Mouse (Mus musculus): ENCODE measurements around the gene Tmem117. TPM values are rescaled to one million over a fixed set of nuclear protein-coding genes. Genes with fewer than 3 reads are reported as not detected.

Gene Tmem117
- polyA plus RNA-seq, 1 experiment from 2014 or later = 17.8 TPM

- Histone ChIP-seq H3K4me2 (ENCODE audit: low read length) (no peak overlapping the region), H3K36me3 (ENCODE audit: control insufficient read depth, insufficient read depth, low read length) (no peaks in the 10 kb centered on the region), H3K27ac (ENCODE audit: low read length) (no peak overlapping the region), H3K9me3 (replicated peaks; ENCODE audit: control insufficient read depth, low read length, poor library complexity, severe bottlenecking) (no peaks in the 10 kb centered on the region), H3K9ac (ENCODE audit: low read depth, low read length) (no peak overlapping the region), H3K27me3 (ENCODE audit: control insufficient read depth, insufficient read depth, low read depth, low read length) (no peaks in the 10 kb centered on the region), H3K4me1 (ENCODE audit: control insufficient read depth, insufficient read depth, low read length) (no peaks in the 10 kb centered on the region), H3K4me3 (ENCODE audit: low read depth, low read length) (no peak overlapping the region)
- ATAC-seq = no peak
- WGBS = 44% methylated on average over 10 of the region's 10 CpGs
These were observed 508.2 kb downstream of the Tmem117 start for GRCm38 (mm10) chr15:95137018-95137810.

GRCm38 (mm10) chr15:95138709-95139409 lies 509.8 kb downstream of the Tmem117 start:
- Histone ChIP-seq H3K4me2 (ENCODE audit: low read length) (no peak overlapping the region), H3K27ac (ENCODE audit: low read length) (no peak overlapping the region), H3K27me3 (ENCODE audit: control insufficient read depth, insufficient read depth, low read depth, low read length) (no peaks in the 10 kb centered on the region), H3K9me3 (replicated peaks; ENCODE audit: control insufficient read depth, low read length, poor library complexity, severe bottlenecking) (no peaks in the 10 kb centered on the region), H3K36me3 (ENCODE audit: control insufficient read depth, insufficient read depth, low read length) (no peaks in the 10 kb centered on the region), H3K4me3 (ENCODE audit: low read depth, low read length) (no peak overlapping the region), H3K9ac (ENCODE audit: low read depth, low read length) (no peak overlapping the region), H3K4me1 (ENCODE audit: control insufficient read depth, insufficient read depth, low read length) (no peaks in the 10 kb centered on the region)
- WGBS = 81% methylated on average over 12 of the region's 12 CpGs
- ATAC-seq = no peak

- no peak overlapping the region for H3K27ac ChIP-seq (ENCODE audit: low read length)
- no peak overlapping the region for H3K9ac ChIP-seq (ENCODE audit: low read depth, low read length)
- ATAC-seq = no peak
- 91% methylated on average over 2 of the region's 2 CpGs for WGBS
- no peaks in the 10 kb centered on the region for H3K4me1 ChIP-seq (ENCODE audit: control insufficient read depth, insufficient read depth, low read length)
- no peaks in the 10 kb centered on the region for H3K36me3 ChIP-seq (ENCODE audit: control insufficient read depth, insufficient read depth, low read length)
- H3K4me2 ChIP-seq (ENCODE audit: low read length) = no peak overlapping the region
- H3K27me3 ChIP-seq (ENCODE audit: control insufficient read depth, insufficient read depth, low read depth, low read length) = no peaks in the 10 kb centered on the region
- H3K9me3 ChIP-seq (replicated peaks; ENCODE audit: control insufficient read depth, low read length, poor library complexity, severe bottlenecking) = no peaks in the 10 kb centered on the region
- H3K4me3 ChIP-seq (ENCODE audit: low read depth, low read length) = no peak overlapping the region
These were observed 515.1 kb downstream of the Tmem117 start for GRCm38 (mm10) chr15:95144131-95144530.

GRCm38 (mm10) chr15:95145118-95145517 lies 516.1 kb downstream of the Tmem117 start:
- ATAC-seq = no peak

More at GRCm38 (mm10) chr15:95145118-95145517, 516.1 kb downstream of the Tmem117 start:
- Histone ChIP-seq H3K9ac (ENCODE audit: low read depth, low read length) (no peak overlapping the region), H3K9me3 (replicated peaks; ENCODE audit: control insufficient read depth, low read length, poor library complexity, severe bottlenecking) (no peaks in the 10 kb centered on the region), H3K27me3 (ENCODE audit: control insufficient read depth, insufficient read depth, low read depth, low read length) (no peaks in the 10 kb centered on the region), H3K27ac (ENCODE audit: low read length) (no peak overlapping the region), H3K4me3 (ENCODE audit: low read depth, low read length) (no peak overlapping the region), H3K4me2 (ENCODE audit: low read length) (no peak overlapping the region), H3K36me3 (ENCODE audit: control insufficient read depth, insufficient read depth, low read length) (no peaks in the 10 kb centered on the region), H3K4me1 (ENCODE audit: control insufficient read depth, insufficient read depth, low read length) (no peaks in the 10 kb centered on the region)
- 77% methylated on average over 2 of the region's 2 CpGs for WGBS

Other genes starting within 250 kb of the Tmem117 start
- gene Adamts20, start 163.8 kb upstream of the Tmem117 start, polyA plus RNA-seq (2015; fragmentation: Nextera tagmentation; extraction: Ambion mirVana) = 1.5 and 2.0 TPM in 2 replicates
- 5.8 and 6.4 TPM in 2 replicates for gene Pus7l, start 85.7 kb upstream of the Tmem117 start, polyA plus RNA-seq (2015; fragmentation: Nextera tagmentation; extraction: Ambion mirVana)
- 1.3 and 1.5 TPM in 2 replicates for gene Irak4, start 85.6 kb upstream of the Tmem117 start, polyA plus RNA-seq (2015; fragmentation: Nextera tagmentation; extraction: Ambion mirVana)
- gene Twf1, start 39.3 kb upstream of the Tmem117 start, polyA plus RNA-seq (2015; fragmentation: Nextera tagmentation; extraction: Ambion mirVana) = 71.4 and 79.5 TPM in 2 replicates

Measured in midbrain, embryonic 16.5 days (tissue).